Mouse (Mus musculus) C2C12 (cell line): Measurements from ENCODE around the gene Gpr146.

ENCODE experiments used
- CEBPB ChIP-seq: IDR thresholded peaks from one replicate; pipeline ENCODE4 v1.6.1; 2011; ENCODE audit warnings: low read depth, mild to moderate bottlenecking, control low read depth, moderate library complexity
- FOSL1 ChIP-seq: IDR thresholded peaks from one replicate; pipeline ENCODE4 v1.8.0; 2011; ENCODE audit warnings: mild to moderate bottlenecking, low read length; ENCODE audit not compliant: poor library complexity, insufficient read depth, severe bottlenecking

DNA sequence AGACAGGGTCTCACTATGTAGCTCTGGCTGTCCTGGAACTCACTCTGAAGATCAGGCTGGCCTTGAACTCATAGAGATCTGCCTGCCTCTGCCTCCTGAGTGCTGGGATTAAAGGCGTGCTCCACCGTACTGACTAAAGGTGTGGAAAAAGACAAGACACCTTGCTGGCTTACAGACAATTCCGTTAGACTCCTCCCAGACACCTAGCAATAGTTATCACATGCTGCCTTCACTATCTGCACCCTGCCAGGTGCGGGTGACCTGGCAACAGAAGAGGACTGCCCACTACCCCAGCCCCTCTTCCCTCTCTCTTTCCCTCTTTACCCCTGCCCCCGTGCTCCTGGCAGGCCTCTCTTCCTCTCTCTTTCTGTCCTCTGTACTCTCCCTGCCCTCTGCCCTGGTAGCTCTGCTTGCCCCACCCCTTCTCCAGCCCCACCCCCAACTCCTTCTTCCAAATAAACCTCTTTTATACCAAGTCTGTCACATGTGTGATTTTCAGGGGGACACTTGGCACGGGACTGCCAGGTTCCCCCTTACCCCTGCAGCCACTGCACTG, 3.5 kb upstream of the Gpr146 start:
- TF ChIP-seq FOSL1 = no peak
- TF ChIP-seq CEBPB = no peak
